13 mouse cellular contexts compared by ENCODE assay signal in the genomic region with DNA sequence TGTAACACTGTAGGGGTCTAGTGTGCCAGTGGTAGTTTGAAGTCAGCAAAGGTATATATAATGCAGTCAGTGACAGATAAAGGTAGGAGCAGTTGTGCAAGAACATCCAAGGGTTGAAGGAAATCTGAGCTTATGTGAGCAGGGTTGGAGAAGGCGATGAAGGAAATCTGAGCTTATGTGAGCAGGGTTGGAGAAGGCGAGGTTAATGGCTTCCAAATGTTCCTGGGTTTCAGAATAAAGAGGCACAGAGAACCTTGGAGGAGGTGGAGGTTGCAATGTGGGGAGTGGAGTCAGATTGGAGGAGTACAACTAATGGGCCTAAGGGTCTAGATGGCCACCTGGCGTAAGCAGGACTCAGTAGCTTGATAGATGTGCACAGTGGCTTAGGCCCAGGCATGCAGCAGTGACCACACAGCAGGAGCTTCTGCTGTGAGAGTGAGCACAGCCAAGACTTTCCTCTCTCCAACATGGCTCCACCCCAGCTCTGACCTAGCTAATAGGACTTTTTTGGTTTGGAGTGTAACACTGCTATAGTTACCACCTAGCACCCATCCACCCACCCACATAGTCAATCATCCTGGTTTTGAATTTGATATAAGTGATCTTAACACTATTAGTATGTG. TPM values are rescaled to one million over a fixed set of nuclear protein-coding genes. Genes with fewer than 3 reads are reported as not detected.
DNase-seq lines count a peak whose midpoint lies in the region; ATAC-seq lines count a peak whose summit lies in the region.
"Had no signal": no experiment of that assay in that cellular context is flagged by ENCODE, and none has a peak within 500 bp of the region (broad histone marks: within the 10 kb centered on the region; RNA-seq: fewer than 3 reads in every experiment).

No protein-coding gene starts in this region.

- WGBS in heart, embryonic 12.5 days = 92% methylated on average over 3 of the region's 3 CpGs
- WGBS in embryonic facial prominence, embryonic 14.5 days = 40% methylated on average over 3 of the region's 3 CpGs
- 74% methylated on average over 3 of the region's 3 CpGs for WGBS in hindbrain, embryonic 11.5 days

- no peak overlapping the region for H3K4me3 ChIP-seq in heart, embryonic 12.5 days
- no peak overlapping the region for H3K4me3 ChIP-seq in embryonic facial prominence, embryonic 14.5 days (ENCODE audit: low read depth, low read length)
- no peak overlapping the region for H3K4me3 ChIP-seq in hindbrain, embryonic 11.5 days (ENCODE audit: low read depth, low read length)
- H3K4me3 ChIP-seq: neural tube, embryonic 12.5 days had no signal

- H3K4me1 ChIP-seq in heart, embryonic 12.5 days (replicated peaks) = peaks cover 9% of the 10 kb centered on the region; the same call in 1 of the 2 replicates
- peaks cover 12% of the 10 kb centered on the region for H3K4me1 ChIP-seq in embryonic facial prominence, embryonic 14.5 days (ENCODE audit: control insufficient read depth, insufficient read depth, low read length)
- no peaks in the 10 kb centered on the region for H3K4me1 ChIP-seq in hindbrain, embryonic 11.5 days (replicated peaks; ENCODE audit: control insufficient read depth, insufficient read depth, low read length)
- H3K4me1 ChIP-seq: neural tube, embryonic 12.5 days had no signal

- H3K27me3 ChIP-seq in heart, embryonic 12.5 days (replicated peaks) = no peaks in the 10 kb centered on the region
- no peaks in the 10 kb centered on the region for H3K27me3 ChIP-seq in embryonic facial prominence, embryonic 14.5 days (replicated peaks; ENCODE audit: control insufficient read depth, insufficient read depth, low read length)
- H3K27me3 ChIP-seq in hindbrain, embryonic 11.5 days (ENCODE audit: control insufficient read depth, insufficient read depth, low read length) = no peaks in the 10 kb centered on the region
- H3K27me3 ChIP-seq: neural tube, embryonic 12.5 days had no signal

- peak; percentile 85 for DNase-seq in heart, adult 11 months
- peak; percentile 26 to 48 for DNase-seq in cerebellum, postnatal 14 days
- peak; percentile 12 for DNase-seq in embryonic facial prominence, embryonic 14.5 days (ENCODE audit: low spot score)
- DNase-seq in mesoderm, embryonic 11.5 days (ENCODE audit: low read depth, low spot score) = peak; percentile 28
- DNase-seq in testis, postnatal 10 days (ENCODE audit: low spot score) = no peak
- DNase-seq in hindbrain, embryonic 11.5 days (ENCODE audit: low spot score) = no peak
- DNase-seq: adrenal gland, adult 8-10 months; kidney, postnatal 10 days; liver; lung, embryonic 14.5 days had no signal

- H3K36me3 ChIP-seq in heart, embryonic 12.5 days = peaks cover 23% of the 10 kb centered on the region
- peaks cover 19% of the 10 kb centered on the region for H3K36me3 ChIP-seq in embryonic facial prominence, embryonic 14.5 days (ENCODE audit: control insufficient read depth, insufficient read depth, low read length)
- H3K36me3 ChIP-seq in hindbrain, embryonic 11.5 days (ENCODE audit: control insufficient read depth, insufficient read depth, low read length) = peaks cover 3% of the 10 kb centered on the region; the same call in 1 of the 2 replicates

- no peak overlapping the region for H3K9ac ChIP-seq in heart, embryonic 12.5 days
- no peak overlapping the region for H3K9ac ChIP-seq in embryonic facial prominence, embryonic 14.5 days (ENCODE audit: low read depth, low read length)
- H3K9ac ChIP-seq in hindbrain, embryonic 11.5 days (ENCODE audit: low read depth, low read length) = no peak overlapping the region
- H3K9ac ChIP-seq: lung, embryonic 14.5 days; neural tube, embryonic 12.5 days had no signal

- H3K27ac ChIP-seq in heart, embryonic 12.5 days (ENCODE audit: poor library complexity, severe bottlenecking) = no peak overlapping the region
- no peak overlapping the region for H3K27ac ChIP-seq in embryonic facial prominence, embryonic 14.5 days (replicated peaks; ENCODE audit: low read depth, low read length)
- H3K27ac ChIP-seq in hindbrain, embryonic 11.5 days (ENCODE audit: low read depth, low read length) = no peak overlapping the region
- H3K27ac ChIP-seq: neural tube, embryonic 12.5 days had no signal

- ATAC-seq in heart, embryonic 12.5 days (ENCODE audit: insufficient number of reproducible peaks, low FRiP score) = no peak
- ATAC-seq in embryonic facial prominence, embryonic 14.5 days (ENCODE audit: low read depth) = 0 out of 2 replicates have a peak, but pooled peaks have one; percentile 18
- ATAC-seq in hindbrain, embryonic 11.5 days (ENCODE audit: low FRiP score) = no peak

- H3K4me2 ChIP-seq in heart, embryonic 12.5 days = no peak overlapping the region
- no peak overlapping the region for H3K4me2 ChIP-seq in embryonic facial prominence, embryonic 14.5 days (ENCODE audit: low read depth, low read length)
- no peak overlapping the region for H3K4me2 ChIP-seq in hindbrain, embryonic 11.5 days (replicated peaks; ENCODE audit: low read depth, low read length)
- H3K4me2 ChIP-seq: heart, embryonic 11.5 days; lung, embryonic 14.5 days; neural tube, embryonic 12.5 days had no signal

- no peaks in the 10 kb centered on the region for H3K9me3 ChIP-seq in heart, embryonic 12.5 days (replicated peaks)
- no peaks in the 10 kb centered on the region for H3K9me3 ChIP-seq in embryonic facial prominence, embryonic 14.5 days (ENCODE audit: control insufficient read depth, low read length)
- H3K9me3 ChIP-seq in hindbrain, embryonic 11.5 days (ENCODE audit: control insufficient read depth, low read length) = no peaks in the 10 kb centered on the region
- H3K9me3 ChIP-seq: neural tube, embryonic 12.5 days had no signal

RNA-seq across cellular contexts. Expression of gene Mapk1ip1, which starts 18.0 kb away (rescaled TPM):
- 9.7 and 11.4 TPM in 2 replicates for polyA plus RNA-seq in heart, embryonic 12.5 days (2016; fragmentation: Nextera tagmentation; extraction: Ambion mirVana)
- 13.6 and 16.0 TPM in 2 replicates for polyA plus RNA-seq in embryonic facial prominence, embryonic 14.5 days (2014; fragmentation: Nextera tagmentation; extraction: Ambion mirVana)
- 16.4 and 17.1 TPM in 2 replicates for polyA plus RNA-seq in hindbrain, embryonic 11.5 days (2014; fragmentation: Nextera tagmentation; extraction: Ambion mirVana)

RNA-seq across cellular contexts. Expression of gene Ppp2r2d, which starts 18.2 kb away (rescaled TPM):
- 36.7 and 41.1 TPM in 2 replicates for polyA plus RNA-seq in heart, embryonic 12.5 days (2016; fragmentation: Nextera tagmentation; extraction: Ambion mirVana)
- polyA plus RNA-seq in embryonic facial prominence, embryonic 14.5 days (2014; fragmentation: Nextera tagmentation; extraction: Ambion mirVana) = 40.5 and 42.5 TPM in 2 replicates
- polyA plus RNA-seq in hindbrain, embryonic 11.5 days (2014; fragmentation: Nextera tagmentation; extraction: Ambion mirVana) = 80.0 and 88.5 TPM in 2 replicates

RNA-seq across cellular contexts. Expression of gene Bnip3, which starts 45.3 kb away (rescaled TPM):
- 310 and 311 TPM in 2 replicates for polyA plus RNA-seq in heart, embryonic 12.5 days (2016; fragmentation: Nextera tagmentation; extraction: Ambion mirVana)
- polyA plus RNA-seq in embryonic facial prominence, embryonic 14.5 days (2014; fragmentation: Nextera tagmentation; extraction: Ambion mirVana) = 92.6 and 111 TPM in 2 replicates
- 99.4 and 106 TPM in 2 replicates for polyA plus RNA-seq in hindbrain, embryonic 11.5 days (2014; fragmentation: Nextera tagmentation; extraction: Ambion mirVana)

Comparison
In these comparisons a context has a peak if more than half of its experiments do, and no peak if none do; other contexts are left out.
1. DNase-seq: peak in heart, adult 11 months (single experiment), cerebellum, postnatal 14 days (2 of 2), embryonic facial prominence, embryonic 14.5 days (single experiment) and mesoderm, embryonic 11.5 days (single experiment); none in testis, postnatal 10 days (single experiment) and hindbrain, embryonic 11.5 days (single experiment).